Mouse (Mus musculus): ENCODE data around the gene Lypd6. TPM values are rescaled to one million over a fixed set of nuclear protein-coding genes. Genes with fewer than 3 reads are reported as not detected.

Gene Lypd6
- polyA plus RNA-seq, 1 experiment from 2014 or later: 6.4 TPM

- H3K9ac ChIP-seq: no peak overlapping the region
- no peak overlapping the region; the same call in 1 of the 2 replicates for H3K27ac ChIP-seq
- H3K9me3 ChIP-seq: no peaks in the 10 kb centered on the region
- ATAC-seq (ENCODE audit: insufficient number of reproducible peaks, insufficient read depth, low FRiP score, low TSS enrichment, low read depth): no peak
- no peaks in the 10 kb centered on the region for H3K36me3 ChIP-seq
- no peaks in the 10 kb centered on the region for H3K27me3 ChIP-seq
- no peak overlapping the region for H3K4me3 ChIP-seq
- no peak overlapping the region for H3K4me2 ChIP-seq
- H3K4me1 ChIP-seq: peaks cover 26% of the 10 kb centered on the region
- 49% methylated on average over 9 of the region's 9 CpGs for WGBS
Observed at GRCm38 (mm10) chr2:50147308-50147707, 81.1 kb downstream of the Lypd6 start.

GRCm38 (mm10) chr2:50149257-50150202 is 83.3 kb downstream of the Lypd6 start:
- ATAC-seq (ENCODE audit: insufficient number of reproducible peaks, insufficient read depth, low FRiP score, low TSS enrichment, low read depth): no peak
- Histone ChIP-seq H3K27ac (no peak overlapping the region), H3K36me3 (no peaks in the 10 kb centered on the region), H3K4me3 (no peak overlapping the region), H3K4me2 (no peak overlapping the region), H3K27me3 (no peaks in the 10 kb centered on the region), H3K9ac (no peak overlapping the region), H3K9me3 (no peaks in the 10 kb centered on the region), H3K4me1 (peaks cover 26% of the 10 kb centered on the region)
- WGBS: 69% methylated on average over 6 of the region's 6 CpGs

- no peak overlapping the region for H3K4me2 ChIP-seq
- H3K4me3 ChIP-seq: no peak overlapping the region
- H3K4me1 ChIP-seq: peaks cover 26% of the 10 kb centered on the region
- no peak overlapping the region for H3K27ac ChIP-seq
- no peaks in the 10 kb centered on the region for H3K36me3 ChIP-seq
- H3K27me3 ChIP-seq: no peaks in the 10 kb centered on the region
- ATAC-seq (ENCODE audit: insufficient number of reproducible peaks, insufficient read depth, low FRiP score, low TSS enrichment, low read depth): no peak
- H3K9me3 ChIP-seq: no peaks in the 10 kb centered on the region
- no peak overlapping the region for H3K9ac ChIP-seq
- WGBS: 71% methylated on average over 7 of the region's 7 CpGs
Observed at GRCm38 (mm10) chr2:50150203-50150590, 84.0 kb downstream of the Lypd6 start.

- no peak overlapping the region for H3K4me3 ChIP-seq
Observed at GRCm38 (mm10) chr2:50150816-50151215, 84.6 kb downstream of the Lypd6 start.

GRCm38 (mm10) chr2:50151401-50151800 is 85.2 kb downstream of the Lypd6 start:
- H3K9me3 ChIP-seq: no peaks in the 10 kb centered on the region
- no peak overlapping the region for H3K4me3 ChIP-seq
- no peak overlapping the region for H3K27ac ChIP-seq
- WGBS: 64% methylated on average over 2 of the region's 2 CpGs
- peaks cover 17% of the 10 kb centered on the region for H3K4me1 ChIP-seq
- no peak for ATAC-seq (ENCODE audit: insufficient number of reproducible peaks, insufficient read depth, low FRiP score, low TSS enrichment, low read depth)
- H3K4me2 ChIP-seq: no peak overlapping the region
- H3K9ac ChIP-seq: no peak overlapping the region
- no peaks in the 10 kb centered on the region for H3K36me3 ChIP-seq
- no peaks in the 10 kb centered on the region for H3K27me3 ChIP-seq

More at GRCm38 (mm10) chr2:50150816-50151215, 84.6 kb downstream of the Lypd6 start:
- Histone ChIP-seq H3K9me3 (no peaks in the 10 kb centered on the region), H3K4me2 (no peak overlapping the region), H3K27ac (no peak overlapping the region), H3K27me3 (no peaks in the 10 kb centered on the region), H3K4me1 (peaks cover 23% of the 10 kb centered on the region), H3K9ac (no peak overlapping the region), H3K36me3 (no peaks in the 10 kb centered on the region)
- WGBS: 79% methylated on average over 5 of the region's 5 CpGs
- no peak for ATAC-seq (ENCODE audit: insufficient number of reproducible peaks, insufficient read depth, low FRiP score, low TSS enrichment, low read depth)

- H3K27me3 ChIP-seq: no peaks in the 10 kb centered on the region
- no peak overlapping the region for H3K4me3 ChIP-seq
- WGBS: 88% methylated on average over 3 of the region's 3 CpGs
- H3K36me3 ChIP-seq: no peaks in the 10 kb centered on the region
- no peak overlapping the region for H3K4me2 ChIP-seq
- H3K4me1 ChIP-seq: peaks cover 13% of the 10 kb centered on the region
- no peak for ATAC-seq (ENCODE audit: insufficient number of reproducible peaks, insufficient read depth, low FRiP score, low TSS enrichment, low read depth)
- H3K9ac ChIP-seq: no peak overlapping the region
- H3K9me3 ChIP-seq: no peaks in the 10 kb centered on the region
- H3K27ac ChIP-seq: no peak overlapping the region
Observed at GRCm38 (mm10) chr2:50151879-50152278, 85.7 kb downstream of the Lypd6 start.

- no peak overlapping the region for H3K9ac ChIP-seq
- WGBS: 92% methylated on average over 10 of the region's 10 CpGs
- H3K36me3 ChIP-seq: no peaks in the 10 kb centered on the region
- H3K9me3 ChIP-seq: no peaks in the 10 kb centered on the region
- no peak overlapping the region for H3K27ac ChIP-seq
- no peak overlapping the region for H3K4me3 ChIP-seq
- ATAC-seq (ENCODE audit: insufficient number of reproducible peaks, insufficient read depth, low FRiP score, low TSS enrichment, low read depth): no peak
- H3K4me2 ChIP-seq: no peak overlapping the region
- no peaks in the 10 kb centered on the region for H3K27me3 ChIP-seq
- peaks cover 3% of the 10 kb centered on the region; the same call in 1 of the 2 replicates for H3K4me1 ChIP-seq
Observed at GRCm38 (mm10) chr2:50156009-50156408, 89.8 kb downstream of the Lypd6 start.

GRCm38 (mm10) chr2:50160069-50160468 is 93.8 kb downstream of the Lypd6 start:
- H3K9me3 ChIP-seq: no peaks in the 10 kb centered on the region
- no peak overlapping the region for H3K4me2 ChIP-seq
- H3K36me3 ChIP-seq: no peaks in the 10 kb centered on the region
- no peak overlapping the region for H3K9ac ChIP-seq
- peaks cover 2% of the 10 kb centered on the region; the same call in 1 of the 2 replicates for H3K4me1 ChIP-seq
- no peak overlapping the region for H3K4me3 ChIP-seq
- H3K27me3 ChIP-seq: no peaks in the 10 kb centered on the region
- ATAC-seq (ENCODE audit: insufficient number of reproducible peaks, insufficient read depth, low FRiP score, low TSS enrichment, low read depth): no peak
- 93% methylated on average over 3 of the region's 3 CpGs for WGBS
- H3K27ac ChIP-seq: no peak overlapping the region

GRCm38 (mm10) chr2:50163608-50164007 is 97.4 kb downstream of the Lypd6 start:
- no peak overlapping the region for H3K9ac ChIP-seq
- H3K36me3 ChIP-seq: no peaks in the 10 kb centered on the region
- no peaks in the 10 kb centered on the region for H3K9me3 ChIP-seq
- no peak overlapping the region for H3K4me2 ChIP-seq
- no peak for ATAC-seq (ENCODE audit: insufficient number of reproducible peaks, insufficient read depth, low FRiP score, low TSS enrichment, low read depth)
- peaks cover 13% of the 10 kb centered on the region for H3K4me1 ChIP-seq
- H3K27me3 ChIP-seq: no peaks in the 10 kb centered on the region
- H3K4me3 ChIP-seq: no peak overlapping the region
- H3K27ac ChIP-seq: no peak overlapping the region
- WGBS: 76% methylated on average over 8 of the region's 8 CpGs

- Histone ChIP-seq H3K4me1 (peaks cover 16% of the 10 kb centered on the region), H3K9ac (no peak overlapping the region), H3K9me3 (no peaks in the 10 kb centered on the region), H3K4me2 (no peak overlapping the region), H3K4me3 (no peak overlapping the region), H3K36me3 (no peaks in the 10 kb centered on the region), H3K27ac (no peak overlapping the region), H3K27me3 (no peaks in the 10 kb centered on the region)
- ATAC-seq (ENCODE audit: insufficient number of reproducible peaks, insufficient read depth, low FRiP score, low TSS enrichment, low read depth): no peak
- whole genome bisulfite sequencing: 51% methylated on average over 6 of the region's 6 CpGs
Observed at GRCm38 (mm10) chr2:50165277-50165676, 99.0 kb downstream of the Lypd6 start.

GRCm38 (mm10) chr2:50166082-50166481 is 99.9 kb downstream of the Lypd6 start:
- 64% methylated on average over 5 of the region's 5 CpGs for WGBS
- no peaks in the 10 kb centered on the region for H3K36me3 ChIP-seq
- H3K4me1 ChIP-seq: peaks cover 16% of the 10 kb centered on the region
- H3K4me3 ChIP-seq: no peak overlapping the region
- no peaks in the 10 kb centered on the region for H3K27me3 ChIP-seq
- H3K27ac ChIP-seq: no peak overlapping the region
- no peak overlapping the region for H3K4me2 ChIP-seq
- H3K9me3 ChIP-seq: no peaks in the 10 kb centered on the region; the same call in 1 of the 2 replicates
- no peak for ATAC-seq (ENCODE audit: insufficient number of reproducible peaks, insufficient read depth, low FRiP score, low TSS enrichment, low read depth)
- no peak overlapping the region for H3K9ac ChIP-seq
